Mouse (Mus musculus): ENCODE measurements around the gene Ormdl2.

- TF ChIP-seq CTCF (IDR thresholded peaks at IDR 0.05; ENCODE audit: insufficient read depth, low read depth, low read length), result no peak
- no peak for TF ChIP-seq POLR2A (IDR thresholded peaks at IDR 0.05; ENCODE audit: insufficient read depth, low read depth, low read length)
Observed at GRCm38 (mm10) chr10:128837400-128837799, 16.0 kb upstream of the Ormdl2 start.
